Mouse (Mus musculus) forebrain, embryonic 11.5 days (tissue): Measurements from ENCODE around the gene Col5a3. TPM values are rescaled to one million over a fixed set of nuclear protein-coding genes. Genes with fewer than 3 reads are reported as not detected.

Experiments used
- ATAC-seq: fragments of 200-750 bp; cut with Nextera tagmentation; replicated peaks from 2 replicates; pipeline ENCODE4 v1.8.0; 2017; ENCODE audit warnings: moderate TSS enrichment; ENCODE audit not compliant: low FRiP score
- DNase-seq: peaks from one replicate; pipeline ENCODE4 v3.0.0-alpha.2; 2017; ENCODE audit warnings: low spot score
- H3K27ac ChIP-seq: fragments of 300-500 bp; sonication (generic); 2 replicates; pipeline ENCODE4 v1.5.1; 2014; ENCODE audit warnings: low read depth, low read length
- H3K27me3 ChIP-seq: fragments of 300-500 bp; sonication (generic); 2 replicates; pipeline ENCODE4 v1.6.1; 2014; ENCODE audit warnings: mild to moderate bottlenecking, low read length, mixed read lengths; ENCODE audit not compliant: control insufficient read depth, insufficient read depth
- H3K36me3 ChIP-seq: fragments of 300-500 bp; sonication (generic); 2 replicates; pipeline ENCODE4 v1.6.1; 2014; ENCODE audit warnings: mild to moderate bottlenecking, low read length, moderate library complexity, mixed read lengths; ENCODE audit not compliant: control insufficient read depth, insufficient read depth
- H3K4me1 ChIP-seq: fragments of 300-500 bp; sonication (generic); replicated peaks from 2 replicates; pipeline ENCODE4 v1.6.1; 2014; ENCODE audit warnings: low read length, mixed read lengths; ENCODE audit not compliant: control insufficient read depth, insufficient read depth
- H3K4me2 ChIP-seq: fragments of 300-500 bp; sonication (generic); 2 replicates; pipeline ENCODE4 v1.6.1; 2014; ENCODE audit warnings: low read depth, mild to moderate bottlenecking, low read length, moderate library complexity, mixed read lengths; ENCODE audit not compliant: severe bottlenecking
- H3K4me3 ChIP-seq: fragments of 300-500 bp; sonication (generic); 2 replicates; pipeline ENCODE4 v1.5.1; 2014; ENCODE audit warnings: low read depth, low read length
- H3K9ac ChIP-seq: fragments of 300-500 bp; sonication (generic); 2 replicates; pipeline ENCODE4 v1.6.1; 2014; ENCODE audit warnings: low read length
- H3K9me3 ChIP-seq: fragments of 300-500 bp; sonication (generic); 2 replicates; pipeline ENCODE4 v1.6.1; 2016; ENCODE audit warnings: low read length, mixed read lengths; ENCODE audit not compliant: control insufficient read depth
- WGBS: fragments of 180-500 bp; shearing (Covaris S2); extraction: QIAGEN DNeasy Blood & Tissue Kit; methylation state at CpG from one replicate; pipeline ENCODE4 v1.1.7; 2014; 5-methylcytosine and 5-hydroxymethylcytosine counted together
- polyA plus RNA-seq: library from polyadenylated mRNA; unstranded; fragments of >200 nt; fragmentation: Nextera tagmentation; extraction: Ambion mirVana; gene quantifications from 2 replicates; pipeline ENCODE4 v1.2.1, GENCODE M21; 2014

The Col5a3 gene
- polyA plus RNA-seq, 1 experiment from 2014 or later = 0.52 TPM

GRCm38 (mm10) chr9:20760813-20761212 is 54.1 kb downstream of the Col5a3 start:
- ATAC-seq (no peak), DNase-seq (no peak)
- 78% methylated on average over 12 of the region's 12 CpGs for WGBS
- Histone ChIP-seq H3K27ac (no peak overlapping the region), H3K9me3 (no peaks in the 10 kb centered on the region), H3K36me3 (no peaks in the 10 kb centered on the region), H3K9ac (no peak overlapping the region), H3K27me3 (no peaks in the 10 kb centered on the region), H3K4me2 (no peak overlapping the region), H3K4me1 (0 out of 2 replicates have a peak, but pooled peaks cover 2% of the 10 kb centered on the region), H3K4me3 (no peak overlapping the region)

GRCm38 (mm10) chr9:20758896-20759295 is 56.0 kb downstream of the Col5a3 start:
- H3K4me3 ChIP-seq = no peak overlapping the region
- H3K9ac ChIP-seq = no peak overlapping the region
- H3K27ac ChIP-seq = no peak overlapping the region
- H3K36me3 ChIP-seq = no peaks in the 10 kb centered on the region
- ATAC-seq (no peak), DNase-seq (no peak)
- no peaks in the 10 kb centered on the region for H3K27me3 ChIP-seq
- 0 out of 2 replicates have a peak, but pooled peaks cover 2% of the 10 kb centered on the region for H3K4me1 ChIP-seq
- no peaks in the 10 kb centered on the region for H3K9me3 ChIP-seq
- H3K4me2 ChIP-seq = no peak overlapping the region
- WGBS = 89% methylated on average over 6 of the region's 6 CpGs

GRCm38 (mm10) chr9:20758243-20758642 is 56.6 kb downstream of the Col5a3 start:
- DNase-seq (no peak), ATAC-seq (no peak)
- no peak overlapping the region for H3K4me3 ChIP-seq
- H3K9me3 ChIP-seq = no peaks in the 10 kb centered on the region
- no peak overlapping the region for H3K4me2 ChIP-seq
- WGBS = 84% methylated on average over 2 of the region's 2 CpGs
- no peaks in the 10 kb centered on the region for H3K36me3 ChIP-seq
- no peak overlapping the region for H3K27ac ChIP-seq
- no peaks in the 10 kb centered on the region for H3K27me3 ChIP-seq
- H3K4me1 ChIP-seq = 0 out of 2 replicates have a peak, but pooled peaks cover 2% of the 10 kb centered on the region
- H3K9ac ChIP-seq = no peak overlapping the region

- no peaks in the 10 kb centered on the region for H3K27me3 ChIP-seq
- H3K9me3 ChIP-seq = no peaks in the 10 kb centered on the region
- H3K4me2 ChIP-seq = no peak overlapping the region
- H3K9ac ChIP-seq = no peak overlapping the region
- 0 out of 2 replicates have a peak, but pooled peaks cover 2% of the 10 kb centered on the region for H3K4me1 ChIP-seq
- no peak overlapping the region for H3K4me3 ChIP-seq
- DNase-seq (peak; percentile 81), ATAC-seq (0 out of 2 replicates have a peak, but pooled peaks have one; percentile 45)
- 60% methylated on average over 6 of the region's 6 CpGs for WGBS
- no peak overlapping the region for H3K27ac ChIP-seq
- H3K36me3 ChIP-seq = no peaks in the 10 kb centered on the region
Measured at GRCm38 (mm10) chr9:20757087-20757955, 57.5 kb downstream of the Col5a3 start.

- no peak overlapping the region for H3K4me2 ChIP-seq
- no peak overlapping the region for H3K9ac ChIP-seq
- ATAC-seq (no peak), DNase-seq (no peak)
- WGBS = 90% methylated on average over 4 of the region's 4 CpGs
- no peaks in the 10 kb centered on the region for H3K36me3 ChIP-seq
- no peaks in the 10 kb centered on the region for H3K9me3 ChIP-seq
- no peak overlapping the region for H3K27ac ChIP-seq
- H3K4me3 ChIP-seq = no peak overlapping the region
- no peaks in the 10 kb centered on the region for H3K27me3 ChIP-seq
- H3K4me1 ChIP-seq = no peaks in the 10 kb centered on the region
Measured at GRCm38 (mm10) chr9:20756081-20756700, 58.7 kb downstream of the Col5a3 start.

- no peak overlapping the region for H3K4me3 ChIP-seq
- H3K27me3 ChIP-seq = no peaks in the 10 kb centered on the region
- DNase-seq = no peak
- H3K4me2 ChIP-seq = no peak overlapping the region
- no peak overlapping the region for H3K27ac ChIP-seq
- H3K36me3 ChIP-seq = no peaks in the 10 kb centered on the region
- no peak overlapping the region for H3K9ac ChIP-seq
- 86% methylated on average over 2 of the region's 2 CpGs for WGBS
- ATAC-seq = no peak
- no peaks in the 10 kb centered on the region for H3K9me3 ChIP-seq
- no peaks in the 10 kb centered on the region for H3K4me1 ChIP-seq
Measured at GRCm38 (mm10) chr9:20754335-20754734, 60.5 kb downstream of the Col5a3 start.

GRCm38 (mm10) chr9:20751477-20752029 is 63.3 kb downstream of the Col5a3 start:
- ATAC-seq (peak; percentile 39), DNase-seq (no peak)
- Histone ChIP-seq H3K4me2 (no peak overlapping the region), H3K27ac (no peak overlapping the region), H3K9ac (no peak overlapping the region), H3K36me3 (no peaks in the 10 kb centered on the region), H3K4me1 (peaks cover 9% of the 10 kb centered on the region), H3K4me3 (no peak overlapping the region), H3K27me3 (no peaks in the 10 kb centered on the region), H3K9me3 (no peaks in the 10 kb centered on the region)
- 58% methylated on average over 6 of the region's 6 CpGs for WGBS

- Histone ChIP-seq H3K4me3 (no peak overlapping the region), H3K4me1 (peaks cover 17% of the 10 kb centered on the region), H3K36me3 (no peaks in the 10 kb centered on the region), H3K4me2 (no peak overlapping the region), H3K9ac (no peak overlapping the region), H3K27me3 (peaks cover 18% of the 10 kb centered on the region), H3K9me3 (no peaks in the 10 kb centered on the region), H3K27ac (no peak overlapping the region)
- no peak for DNase-seq
- WGBS = 84% methylated on average over 5 of the region's 5 CpGs
- ATAC-seq = no peak
Measured at GRCm38 (mm10) chr9:20749213-20749612, 65.7 kb downstream of the Col5a3 start.
